Comparison of ENCODE assay signal across 9 mouse cellular contexts in the genomic region with DNA sequence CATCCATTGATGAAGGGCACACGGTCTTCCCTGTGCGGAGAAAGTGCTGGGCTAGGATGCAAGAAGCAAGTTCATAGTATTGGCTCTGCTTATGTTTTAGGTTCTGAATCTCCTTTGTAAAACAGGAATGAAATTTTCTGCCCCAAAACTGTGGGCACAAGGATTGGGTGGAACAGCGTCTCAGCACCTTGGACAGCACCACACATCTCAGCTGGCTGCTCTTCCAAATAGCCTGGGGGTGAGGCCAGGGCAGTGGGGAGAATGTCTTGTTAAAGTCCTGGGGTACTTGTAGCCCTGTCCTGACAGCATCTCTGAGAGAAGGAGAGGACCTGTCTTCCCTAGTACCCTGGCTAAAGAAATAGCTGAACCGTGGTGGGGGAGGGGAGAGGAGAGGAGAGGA.
A peak's percentile ranks its signal among the peaks of the same experiment; 100 is the strongest.
DNase-seq lines count a peak whose midpoint lies in the region; ATAC-seq lines count a peak whose summit lies in the region.
"Had no signal": no experiment of that assay in that cellular context is flagged by ENCODE, and none has a peak within 500 bp of the region (broad histone marks: within the 10 kb centered on the region; RNA-seq: fewer than 3 reads in every experiment).

No protein-coding gene starts in this region.

- DNase-seq in adrenal gland, postnatal 25 days: peak; percentile 42
- no peak for DNase-seq in adrenal gland, adult 8-10 months
- peak; percentile 38 for DNase-seq in lung, postnatal 10 days
- DNase-seq in lung, adult 18-20 months: no peak
- peak; percentile 34 for DNase-seq in c-Kit-positive CD71-positive TER-119-positive erythroid progenitor cells, embryonic 14.5 days (ENCODE audit: low spot score)
- no peak for DNase-seq in layer of hippocampus, postnatal 10 days (ENCODE audit: low spot score in 2 of 2)
- DNase-seq in urinary bladder, postnatal 4 days (ENCODE audit: low spot score in 2 of 2): no peak
- DNase-seq: cerebellum, adult 9-10 months had no signal

- peak; percentile 66 for ATAC-seq in megakaryocyte progenitor cell, adult 5-6 weeks (replicated peaks; ENCODE audit: poor library complexity)

Comparison
In these comparisons a context has a peak if more than half of its experiments do, and no peak if none do; other contexts are left out.
1. DNase-seq: peak in adrenal gland, postnatal 25 days (single experiment), lung, postnatal 10 days (single experiment) and c-Kit-positive CD71-positive TER-119-positive erythroid progenitor cells, embryonic 14.5 days (single experiment); none in adrenal gland, adult 8-10 months (single experiment), lung, adult 18-20 months (0 of 2), layer of hippocampus, postnatal 10 days (0 of 2) and urinary bladder, postnatal 4 days (0 of 2).